Mouse (Mus musculus): Measurements from ENCODE around the gene Gm10181. TPM values are rescaled to one million over a fixed set of nuclear protein-coding genes. Genes with fewer than 3 reads are reported as not detected.
"Not testable (repeated sequence)": the region's sequence is repeated elsewhere in the genome, so short reads cannot be mapped to it uniquely, and the experiment has no call there.

Gene Gm10181
- not detected for total RNA-seq (2021)
- long read RNA-seq, experiment 1 = 0 reads
- long read RNA-seq, experiment 2 = 0 reads

GRCm38 (mm10) chr9:25089122-25089521, at the start of gene Gm10181:
Gene Gm10181, plus strand, starts transcription at chr9:25089422.
- DNase-seq (ENCODE audit: low spot score in 2 of 2) = no peak

GRCm38 (mm10) chr9:25041665-25042064, 47.6 kb upstream of the Gm10181 start:
- peak in 1 of 2 experiments; percentile 14 for DNase-seq (ENCODE audit: low spot score in 2 of 2)

GRCm38 (mm10) chr9:25042162-25043111, 46.8 kb upstream of the Gm10181 start:
- DNase-seq (ENCODE audit: low spot score in 2 of 2) = no peak

- no peak for DNase-seq (ENCODE audit: low spot score in 2 of 2)
These were observed 44.9 kb upstream of the Gm10181 start for GRCm38 (mm10) chr9:25044325-25044724.

- no peak for DNase-seq (ENCODE audit: low spot score in 2 of 2)
These were observed 40.9 kb upstream of the Gm10181 start for GRCm38 (mm10) chr9:25048289-25048688.

- no peak for DNase-seq (ENCODE audit: low spot score in 2 of 2)
These were observed 40.3 kb upstream of the Gm10181 start for GRCm38 (mm10) chr9:25048940-25049339.

GRCm38 (mm10) chr9:25051901-25052300, 37.3 kb upstream of the Gm10181 start:
- DNase-seq (ENCODE audit: low spot score in 2 of 2) = no peak

GRCm38 (mm10) chr9:25055650-25056376, 33.4 kb upstream of the Gm10181 start:
- DNase-seq (ENCODE audit: low spot score in 2 of 2) = no peak

GRCm38 (mm10) chr9:25058726-25059125, 30.5 kb upstream of the Gm10181 start:
- no peak for DNase-seq (ENCODE audit: low spot score in 2 of 2)

GRCm38 (mm10) chr9:25072666-25073065, 16.6 kb upstream of the Gm10181 start:
- DNase-seq (ENCODE audit: low spot score in 2 of 2) = no peak

GRCm38 (mm10) chr9:25075977-25076376, 13.2 kb upstream of the Gm10181 start:
- no peak for DNase-seq (ENCODE audit: low spot score in 2 of 2)

- no peak for DNase-seq (ENCODE audit: low spot score in 2 of 2)
These were observed 12.7 kb upstream of the Gm10181 start for GRCm38 (mm10) chr9:25076505-25076904.

GRCm38 (mm10) chr9:25090853-25091252, 1.6 kb downstream of the Gm10181 start:
- DNase-seq (ENCODE audit: low spot score in 2 of 2) = no peak

- no peak for DNase-seq (ENCODE audit: low spot score in 2 of 2)
These were observed 13.7 kb downstream of the Gm10181 start for GRCm38 (mm10) chr9:25102881-25103280.

- no peak for DNase-seq (ENCODE audit: low spot score in 2 of 2)
These were observed 15.4 kb downstream of the Gm10181 start for GRCm38 (mm10) chr9:25104638-25105037.

GRCm38 (mm10) chr9:25123590-25123989, 34.4 kb downstream of the Gm10181 start:
- not testable (repeated sequence) for DNase-seq (ENCODE audit: low spot score in 2 of 2)

- DNase-seq (ENCODE audit: low spot score in 2 of 2) = no peak
These were observed 34.8 kb downstream of the Gm10181 start for GRCm38 (mm10) chr9:25124048-25124447.

- no peak for DNase-seq (ENCODE audit: low spot score in 2 of 2)
These were observed 43.0 kb downstream of the Gm10181 start for GRCm38 (mm10) chr9:25132253-25132652.

GRCm38 (mm10) chr9:25132920-25133319, 43.7 kb downstream of the Gm10181 start:
- DNase-seq (ENCODE audit: low spot score in 2 of 2) = no peak

- no peak for DNase-seq (ENCODE audit: low spot score in 2 of 2)
These were observed 49.7 kb downstream of the Gm10181 start for GRCm38 (mm10) chr9:25138900-25139299.

Data from gastrocnemius, postnatal 4 days (tissue).